Mouse (Mus musculus): ENCODE measurements around the gene Olfr976.
"Not testable (repeated sequence)": the region's sequence is repeated elsewhere in the genome, so short reads cannot be mapped to it uniquely, and the experiment has no call there.

DNA sequence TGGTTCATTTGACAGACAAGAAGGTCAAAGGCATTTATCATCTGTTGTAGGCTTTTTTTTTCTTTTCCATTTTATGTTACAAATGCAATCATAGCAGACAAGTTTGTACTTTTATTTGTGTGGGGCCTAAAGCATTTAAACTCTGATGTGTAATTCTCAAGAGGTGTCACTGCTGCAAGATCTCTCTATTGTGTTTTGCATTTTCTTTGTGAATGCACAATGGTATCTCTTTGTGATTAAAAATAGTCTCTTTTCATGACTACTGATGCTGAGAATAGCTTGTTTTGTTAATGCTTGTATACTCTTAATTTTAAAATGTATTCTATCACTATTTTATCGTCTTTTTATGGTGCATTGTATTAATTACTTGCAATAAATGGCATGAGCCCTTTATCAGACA is 32.1 kb downstream of the Olfr976 start:
- not testable (repeated sequence) for TF ChIP-seq CTCF (IDR thresholded peaks at IDR 0.05; ENCODE audit: borderline replicate concordance, control insufficient read depth, extremely low read depth, insufficient read depth, low read length, poor library complexity); POLR2A (IDR thresholded peaks at IDR 0.05; ENCODE audit: control insufficient read depth, extremely low read depth, insufficient read depth, low read length, poor library complexity)
